Mouse (Mus musculus): ENCODE results near the gene Pgbd5. TPM values are rescaled to one million over a fixed set of nuclear protein-coding genes. Genes with fewer than 3 reads are reported as not detected.

The Pgbd5 gene
- polyA plus RNA-seq, 1 experiment = not detected

DNA sequence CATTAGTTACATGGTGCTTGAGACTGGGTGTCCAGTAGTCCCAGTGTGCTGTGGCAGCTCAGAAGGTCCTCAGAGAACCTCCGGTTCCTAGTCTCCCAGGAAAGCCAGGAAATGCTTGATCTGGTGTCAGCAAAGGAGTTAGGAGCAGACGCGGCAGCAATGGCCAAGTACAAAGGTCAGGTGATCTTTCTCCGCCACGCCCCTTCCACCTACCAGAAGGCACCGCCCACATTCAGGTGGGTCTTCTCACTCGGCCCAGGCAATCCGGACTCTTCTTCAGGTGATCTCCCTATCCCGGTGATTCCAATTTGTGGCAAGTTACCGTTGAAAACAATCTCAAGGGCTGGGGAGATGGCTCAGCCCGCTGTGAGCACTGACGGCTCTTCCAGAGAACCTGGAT lies 20.2 kb upstream of the Pgbd5 start:
- H3K36me3 ChIP-seq (ENCODE audit: control insufficient read depth, insufficient read depth) = no peaks in the 10 kb centered on the region
- H3K27me3 ChIP-seq (ENCODE audit: control insufficient read depth, insufficient read depth, insufficient read length) = peaks cover 27% of the 10 kb centered on the region
- no peak overlapping the region for H3K4me3 ChIP-seq (ENCODE audit: insufficient read depth, poor library complexity, severe bottlenecking)
- TF ChIP-seq USF1 (IDR thresholded peaks at IDR 0.05; ENCODE audit: low read depth) = no peak
- no peak for TF ChIP-seq FOSL1 (IDR thresholded peaks at IDR 0.05; ENCODE audit: insufficient read depth, low read length, poor library complexity, severe bottlenecking)
- TF ChIP-seq CTCF (IDR thresholded peaks at IDR 0.05; ENCODE audit: control insufficient read depth, insufficient read depth, insufficient read length) = no peak
- TF ChIP-seq MYOG (IDR thresholded peaks at IDR 0.05; ENCODE audit: control insufficient read depth, extremely low read depth, insufficient read length) = no peak
- no peak for TF ChIP-seq CEBPB (IDR thresholded peaks at IDR 0.05; ENCODE audit: low read depth)
- TF ChIP-seq MAX (IDR thresholded peaks at IDR 0.05) = no peak
- TF ChIP-seq MYOD1 (IDR thresholded peaks at IDR 0.05; ENCODE audit: control insufficient read depth, insufficient read length, low read depth) = no peak
- no peaks in the 10 kb centered on the region for H3K79me3 ChIP-seq (ENCODE audit: low read depth)
- no peak overlapping the region for H3ac ChIP-seq (ENCODE audit: control insufficient read depth, insufficient read length, low read depth)
- no peaks in the 10 kb centered on the region for H3K79me2 ChIP-seq (ENCODE audit: control insufficient read depth, insufficient read depth)

DNA sequence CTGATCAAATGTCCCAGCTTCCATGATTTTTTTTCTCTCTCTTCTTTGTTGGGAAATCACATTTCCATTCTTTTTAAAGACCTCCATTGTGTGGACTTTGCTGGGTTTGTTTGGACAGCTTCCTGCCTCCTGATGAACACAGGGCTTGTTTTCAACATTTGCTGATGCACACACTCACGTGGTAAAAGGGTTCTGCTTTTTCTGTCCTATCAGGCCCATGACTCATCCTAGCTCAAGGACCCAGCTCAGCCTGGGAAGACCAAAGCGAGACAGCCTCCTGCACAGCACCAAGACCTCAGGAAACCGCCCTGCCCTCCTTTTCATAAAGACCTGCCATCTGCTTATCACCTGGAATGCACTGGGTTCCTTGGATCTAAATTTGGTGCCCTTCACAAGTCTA lies 15.9 kb upstream of the Pgbd5 start:
- H3ac ChIP-seq (ENCODE audit: control insufficient read depth, insufficient read length, low read depth) = no peak overlapping the region
- H3K36me3 ChIP-seq (ENCODE audit: control insufficient read depth, insufficient read depth) = no peaks in the 10 kb centered on the region
- H3K27me3 ChIP-seq (ENCODE audit: control insufficient read depth, insufficient read depth, insufficient read length) = peaks cover 8% of the 10 kb centered on the region
- no peak for TF ChIP-seq USF1 (IDR thresholded peaks at IDR 0.05; ENCODE audit: low read depth)
- no peak for TF ChIP-seq MYOG (IDR thresholded peaks at IDR 0.05; ENCODE audit: control insufficient read depth, extremely low read depth, insufficient read length)
- TF ChIP-seq MAX (IDR thresholded peaks at IDR 0.05) = no peak
- no peak for TF ChIP-seq FOSL1 (IDR thresholded peaks at IDR 0.05; ENCODE audit: insufficient read depth, low read length, poor library complexity, severe bottlenecking)
- TF ChIP-seq MYOD1 (IDR thresholded peaks at IDR 0.05; ENCODE audit: control insufficient read depth, insufficient read length, low read depth) = no peak
- no peak for TF ChIP-seq CEBPB (IDR thresholded peaks at IDR 0.05; ENCODE audit: low read depth)
- no peak for TF ChIP-seq CTCF (IDR thresholded peaks at IDR 0.05; ENCODE audit: control insufficient read depth, insufficient read depth, insufficient read length)
- no peak overlapping the region for H3K4me3 ChIP-seq (ENCODE audit: insufficient read depth, poor library complexity, severe bottlenecking)
- H3K79me3 ChIP-seq (ENCODE audit: low read depth) = no peaks in the 10 kb centered on the region
- no peaks in the 10 kb centered on the region for H3K79me2 ChIP-seq (ENCODE audit: control insufficient read depth, insufficient read depth)

DNA sequence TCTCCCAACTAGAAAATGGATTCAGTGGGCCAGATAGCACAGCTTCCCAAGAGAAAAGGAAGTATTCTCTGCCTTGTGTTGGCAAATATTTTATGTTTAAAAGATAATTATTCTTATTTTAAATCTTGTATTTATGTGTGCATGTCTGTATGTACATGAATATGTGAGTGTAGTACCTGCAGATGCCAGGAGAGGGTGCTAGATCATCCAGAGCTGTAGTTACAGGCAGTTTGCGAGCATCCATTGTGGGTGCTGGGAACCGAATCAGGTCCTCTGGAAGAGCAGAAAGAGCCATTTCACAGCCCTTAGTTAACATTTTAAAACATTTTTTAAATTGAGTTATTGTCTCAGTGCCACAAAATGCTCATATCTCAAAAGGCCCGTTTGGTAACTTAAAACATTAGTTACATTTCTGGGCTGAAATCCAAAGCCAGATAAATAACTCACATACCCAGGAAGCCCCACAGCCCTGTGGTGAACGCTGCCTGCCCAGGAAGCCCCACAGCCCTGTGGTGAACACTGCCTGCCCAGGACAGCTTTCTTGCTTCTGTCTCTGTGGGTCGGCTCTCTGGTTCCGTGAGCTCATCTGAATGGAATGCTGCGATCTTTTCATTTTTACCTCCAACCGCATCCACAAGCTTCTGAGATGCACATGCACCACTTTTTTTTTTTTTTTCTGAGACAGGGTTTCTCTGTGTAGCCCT lies 10.9 kb upstream of the Pgbd5 start:
- H3K79me3 ChIP-seq (ENCODE audit: low read depth) = no peaks in the 10 kb centered on the region
- H3K79me2 ChIP-seq (ENCODE audit: control insufficient read depth, insufficient read depth) = no peaks in the 10 kb centered on the region
- TF ChIP-seq CTCF (IDR thresholded peaks at IDR 0.05; ENCODE audit: control insufficient read depth, insufficient read depth, insufficient read length) = no peak
- TF ChIP-seq MYOD1 (IDR thresholded peaks at IDR 0.05; ENCODE audit: control insufficient read depth, insufficient read length, low read depth) = no peak
- no peak for TF ChIP-seq USF1 (IDR thresholded peaks at IDR 0.05; ENCODE audit: low read depth)
- no peak for TF ChIP-seq MAX (IDR thresholded peaks at IDR 0.05)
- TF ChIP-seq MYOG (IDR thresholded peaks at IDR 0.05; ENCODE audit: control insufficient read depth, extremely low read depth, insufficient read length) = no peak
- TF ChIP-seq CEBPB (IDR thresholded peaks at IDR 0.05; ENCODE audit: low read depth) = no peak
- no peak for TF ChIP-seq FOSL1 (IDR thresholded peaks at IDR 0.05; ENCODE audit: insufficient read depth, low read length, poor library complexity, severe bottlenecking)
- H3ac ChIP-seq (ENCODE audit: control insufficient read depth, insufficient read length, low read depth) = no peak overlapping the region
- H3K4me3 ChIP-seq (ENCODE audit: insufficient read depth, poor library complexity, severe bottlenecking) = no peak overlapping the region
- peaks cover 9% of the 10 kb centered on the region for H3K27me3 ChIP-seq (ENCODE audit: control insufficient read depth, insufficient read depth, insufficient read length)
- H3K36me3 ChIP-seq (ENCODE audit: control insufficient read depth, insufficient read depth) = no peaks in the 10 kb centered on the region

DNA sequence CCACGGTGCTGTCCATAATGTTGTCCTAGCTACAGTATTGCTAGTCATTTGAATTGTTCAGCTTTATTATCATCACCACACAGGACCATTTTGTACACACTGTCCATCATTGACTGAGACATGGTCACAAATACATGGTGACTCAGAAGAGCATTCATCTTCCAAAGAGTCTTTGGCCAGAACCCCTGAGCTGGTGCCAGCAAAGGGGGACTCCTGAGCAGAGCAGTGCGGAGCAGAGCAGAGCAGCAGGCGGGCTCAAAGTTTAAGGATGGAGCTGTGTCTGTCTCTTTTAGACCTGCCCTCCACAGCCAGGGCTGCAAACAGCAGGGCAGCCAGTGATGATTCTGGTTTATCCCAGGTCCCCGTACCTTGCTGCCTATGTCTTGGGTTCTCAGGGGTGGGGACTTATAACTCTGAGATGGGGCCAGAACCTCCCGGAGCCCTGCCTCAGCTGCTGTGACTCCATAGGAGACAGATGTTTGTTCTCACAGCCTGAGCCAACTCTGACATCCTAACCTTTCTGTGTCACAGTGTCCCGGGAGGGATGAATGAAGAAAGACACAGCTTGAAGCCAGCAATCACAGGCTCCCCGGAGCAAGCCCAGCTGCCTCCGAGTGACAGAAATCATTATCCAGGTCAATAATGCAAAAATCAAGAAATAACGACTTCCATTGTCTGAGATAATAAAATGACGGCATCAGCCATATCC lies 9.7 kb upstream of the Pgbd5 start:
- H3K27me3 ChIP-seq (ENCODE audit: control insufficient read depth, insufficient read depth, insufficient read length) = peaks cover 9% of the 10 kb centered on the region
- H3ac ChIP-seq (ENCODE audit: control insufficient read depth, insufficient read length, low read depth) = no peak overlapping the region
- no peaks in the 10 kb centered on the region for H3K79me3 ChIP-seq (ENCODE audit: low read depth)
- no peaks in the 10 kb centered on the region for H3K79me2 ChIP-seq (ENCODE audit: control insufficient read depth, insufficient read depth)
- H3K4me3 ChIP-seq (ENCODE audit: insufficient read depth, poor library complexity, severe bottlenecking) = no peak overlapping the region
- H3K36me3 ChIP-seq (ENCODE audit: control insufficient read depth, insufficient read depth) = no peaks in the 10 kb centered on the region
- no peak for TF ChIP-seq MYOD1 (IDR thresholded peaks at IDR 0.05; ENCODE audit: control insufficient read depth, insufficient read length, low read depth)
- no peak for TF ChIP-seq USF1 (IDR thresholded peaks at IDR 0.05; ENCODE audit: low read depth)
- TF ChIP-seq FOSL1 (IDR thresholded peaks at IDR 0.05; ENCODE audit: insufficient read depth, low read length, poor library complexity, severe bottlenecking) = no peak
- TF ChIP-seq CTCF (IDR thresholded peaks at IDR 0.05; ENCODE audit: control insufficient read depth, insufficient read depth, insufficient read length) = no peak
- TF ChIP-seq CEBPB (IDR thresholded peaks at IDR 0.05; ENCODE audit: low read depth) = no peak
- TF ChIP-seq MYOG (IDR thresholded peaks at IDR 0.05; ENCODE audit: control insufficient read depth, extremely low read depth, insufficient read length) = no peak
- no peak for TF ChIP-seq MAX (IDR thresholded peaks at IDR 0.05)

DNA sequence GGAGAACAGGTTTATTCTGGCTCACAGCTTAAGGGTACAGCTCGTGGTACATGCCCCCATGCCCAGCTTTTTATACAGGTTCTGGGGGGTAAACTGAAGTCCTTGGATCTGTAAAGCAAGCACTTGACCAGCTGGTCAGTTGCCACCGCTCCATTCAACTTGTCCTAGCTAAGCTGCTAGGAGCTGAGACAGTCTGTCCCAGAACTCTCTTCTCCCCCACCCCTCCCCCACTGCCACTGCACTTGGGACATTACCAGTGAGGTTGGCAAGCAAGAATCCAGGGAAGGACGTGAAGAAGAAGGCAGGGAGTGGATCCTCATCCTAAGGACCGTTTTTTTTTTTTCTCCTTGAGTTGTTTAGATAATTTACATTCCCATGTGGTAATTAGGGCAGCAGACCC lies 2.7 kb downstream of the Pgbd5 start:
- H3K36me3 ChIP-seq (ENCODE audit: control insufficient read depth, insufficient read depth) = no peaks in the 10 kb centered on the region
- H3K79me3 ChIP-seq (ENCODE audit: low read depth) = no peaks in the 10 kb centered on the region
- H3ac ChIP-seq (ENCODE audit: control insufficient read depth, insufficient read length, low read depth) = no peak overlapping the region
- no peak for TF ChIP-seq MYOD1 (IDR thresholded peaks at IDR 0.05; ENCODE audit: control insufficient read depth, insufficient read length, low read depth)
- no peak for TF ChIP-seq MYOG (IDR thresholded peaks at IDR 0.05; ENCODE audit: control insufficient read depth, extremely low read depth, insufficient read length)
- TF ChIP-seq USF1 (IDR thresholded peaks at IDR 0.05; ENCODE audit: low read depth) = no peak
- TF ChIP-seq MAX (IDR thresholded peaks at IDR 0.05) = no peak
- TF ChIP-seq CTCF (IDR thresholded peaks at IDR 0.05; ENCODE audit: control insufficient read depth, insufficient read depth, insufficient read length) = no peak
- no peak for TF ChIP-seq CEBPB (IDR thresholded peaks at IDR 0.05; ENCODE audit: low read depth)
- no peak for TF ChIP-seq FOSL1 (IDR thresholded peaks at IDR 0.05; ENCODE audit: insufficient read depth, low read length, poor library complexity, severe bottlenecking)
- peaks cover 35% of the 10 kb centered on the region for H3K27me3 ChIP-seq (ENCODE audit: control insufficient read depth, insufficient read depth, insufficient read length)
- H3K4me3 ChIP-seq (ENCODE audit: insufficient read depth, poor library complexity, severe bottlenecking) = no peak overlapping the region
- H3K79me2 ChIP-seq (ENCODE audit: control insufficient read depth, insufficient read depth) = no peaks in the 10 kb centered on the region
